Mouse (Mus musculus) C3H10T1/2 (cell line): ENCODE data around the gene Ppp1r35. TPM values are rescaled to one million over a fixed set of nuclear protein-coding genes. Genes with fewer than 3 reads are reported as not detected.

Source experiments
- polyA plus RNA-seq, 2 experiments: library from polyadenylated mRNA; unstranded; fragments of >200 nt; fragmentation: generic; extraction: Trizol; gene quantifications; one replicate each; pipeline ENCODE4 v1.2.1; 2012; ENCODE audit warnings: missing spikeins in 2 of 2

Gene Ppp1r35
- polyA plus RNA-seq: 10 to 100 TPM; 32.9 to 38.5 TPM

DNA sequence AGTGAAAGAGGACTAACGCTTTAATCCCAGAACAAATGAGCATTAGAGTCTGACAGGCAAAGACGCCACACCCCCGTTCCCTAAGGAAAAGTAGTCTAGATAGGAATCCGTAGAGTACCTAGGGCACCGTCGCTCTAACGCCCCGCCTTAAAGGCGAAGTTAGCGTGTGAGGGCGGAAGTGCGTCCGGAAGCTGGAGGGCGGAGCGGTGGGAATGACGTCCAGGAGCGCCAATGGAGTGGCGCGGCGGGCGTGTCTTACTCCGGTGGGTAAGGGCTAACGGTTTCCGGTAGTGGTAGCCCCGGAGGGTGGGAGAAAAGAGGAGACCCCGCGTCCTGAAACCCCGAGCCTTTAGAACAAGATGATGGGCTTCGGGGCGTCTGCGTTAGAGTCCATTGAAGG lies at the start of gene Ppp1r35:
Ppp1r35 (plus strand) TSS at position 215 of the 400 bp plus-strand sequence.

DNA sequence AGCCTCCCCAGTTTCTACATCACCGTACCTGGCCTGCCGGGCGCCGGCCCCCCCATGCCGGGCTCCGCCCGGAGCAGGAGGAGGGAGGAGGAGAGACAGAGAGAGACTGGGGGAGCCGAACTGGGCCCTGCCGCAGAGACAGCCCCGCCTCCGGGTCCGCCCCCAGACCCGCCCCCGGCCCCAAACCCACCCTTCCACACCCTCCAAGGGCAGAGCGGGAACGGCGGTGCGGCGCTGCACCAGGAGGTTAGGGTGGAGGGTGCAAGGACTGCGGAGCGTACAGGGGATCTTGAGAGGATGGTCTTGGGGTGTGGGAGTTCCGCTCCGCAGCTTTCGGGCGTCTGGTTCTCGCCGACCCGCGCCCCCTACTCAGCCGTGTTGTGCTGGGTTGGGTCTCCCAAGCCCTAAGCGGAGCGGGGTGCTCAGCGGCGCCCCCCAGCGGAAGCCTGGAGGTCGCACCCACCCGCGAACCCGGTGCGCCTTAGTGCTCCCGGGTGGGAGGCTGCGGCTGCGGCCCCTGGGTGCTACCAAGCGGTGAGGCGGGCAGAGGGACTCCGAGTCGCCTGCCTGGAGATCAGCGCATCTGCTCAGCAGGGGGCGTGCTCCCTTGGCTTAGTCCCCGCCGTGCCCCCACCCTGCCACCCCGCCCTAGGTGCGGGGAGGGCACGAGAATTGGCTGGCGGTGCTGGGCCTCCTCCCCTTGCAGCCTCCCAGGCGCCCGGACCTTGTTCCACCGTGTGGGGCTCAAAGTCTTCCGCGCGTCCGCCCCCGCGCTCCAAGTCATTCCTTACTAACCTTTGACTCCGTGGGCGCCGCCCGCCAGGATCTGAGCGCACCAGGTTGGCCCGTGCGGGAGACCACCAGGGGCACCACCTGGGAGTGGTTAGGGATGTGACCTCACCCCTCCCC lies 37.4 kb upstream of the Ppp1r35 start, which contains the start of gene Nyap1:
Nyap1 (minus strand) TSS at position 585 of the 909 bp plus-strand sequence.

DNA sequence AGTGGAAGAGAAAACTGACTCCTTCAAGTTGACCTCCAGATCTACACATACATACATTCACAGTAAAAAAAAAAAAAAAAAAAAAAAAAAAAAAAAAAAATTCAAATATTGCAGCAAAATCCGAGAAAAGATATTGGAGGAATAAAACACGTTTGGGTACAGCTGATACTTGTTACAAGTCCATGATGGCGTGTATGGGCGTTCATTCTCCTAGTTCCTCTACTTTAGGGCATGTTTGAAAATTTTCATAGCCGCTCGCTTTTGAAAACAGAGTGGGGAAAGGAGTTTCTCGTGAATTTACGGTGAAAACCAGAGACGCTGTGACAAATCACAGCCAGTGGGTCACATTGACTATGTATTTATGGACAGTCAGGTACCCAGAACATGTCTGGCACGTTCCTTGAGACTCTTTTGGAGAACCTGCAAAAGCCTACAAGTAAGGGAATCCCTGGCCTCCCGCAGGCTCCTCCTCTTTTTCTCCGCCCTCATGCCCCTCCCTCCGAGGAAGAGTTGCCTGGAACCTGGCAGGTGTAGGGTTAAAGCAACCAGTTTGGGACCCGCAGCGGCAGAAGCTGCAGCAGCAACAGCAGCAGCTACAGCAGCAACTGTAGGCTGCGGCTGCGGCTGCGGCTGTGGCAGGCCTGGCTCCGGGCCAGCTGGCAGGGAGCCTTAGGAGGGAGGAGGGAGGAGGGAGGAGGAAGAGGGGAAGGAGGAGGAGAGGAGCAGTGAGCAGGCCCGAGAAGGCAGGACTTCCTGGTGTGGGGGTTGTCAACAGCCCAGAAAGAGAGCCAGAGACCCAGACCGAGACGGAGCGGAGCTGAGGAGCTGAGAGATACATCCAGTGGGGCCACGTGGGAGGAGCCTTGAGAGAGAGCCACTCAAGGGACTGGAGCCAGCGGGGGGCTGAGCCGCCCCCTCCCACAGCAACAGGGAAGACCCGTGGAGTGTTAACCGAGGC lies 33.2 kb upstream of the Ppp1r35 start, which contains the start of gene Tsc22d4:
Tsc22d4 (plus strand) TSS at position 517 of the 958 bp plus-strand sequence.

DNA sequence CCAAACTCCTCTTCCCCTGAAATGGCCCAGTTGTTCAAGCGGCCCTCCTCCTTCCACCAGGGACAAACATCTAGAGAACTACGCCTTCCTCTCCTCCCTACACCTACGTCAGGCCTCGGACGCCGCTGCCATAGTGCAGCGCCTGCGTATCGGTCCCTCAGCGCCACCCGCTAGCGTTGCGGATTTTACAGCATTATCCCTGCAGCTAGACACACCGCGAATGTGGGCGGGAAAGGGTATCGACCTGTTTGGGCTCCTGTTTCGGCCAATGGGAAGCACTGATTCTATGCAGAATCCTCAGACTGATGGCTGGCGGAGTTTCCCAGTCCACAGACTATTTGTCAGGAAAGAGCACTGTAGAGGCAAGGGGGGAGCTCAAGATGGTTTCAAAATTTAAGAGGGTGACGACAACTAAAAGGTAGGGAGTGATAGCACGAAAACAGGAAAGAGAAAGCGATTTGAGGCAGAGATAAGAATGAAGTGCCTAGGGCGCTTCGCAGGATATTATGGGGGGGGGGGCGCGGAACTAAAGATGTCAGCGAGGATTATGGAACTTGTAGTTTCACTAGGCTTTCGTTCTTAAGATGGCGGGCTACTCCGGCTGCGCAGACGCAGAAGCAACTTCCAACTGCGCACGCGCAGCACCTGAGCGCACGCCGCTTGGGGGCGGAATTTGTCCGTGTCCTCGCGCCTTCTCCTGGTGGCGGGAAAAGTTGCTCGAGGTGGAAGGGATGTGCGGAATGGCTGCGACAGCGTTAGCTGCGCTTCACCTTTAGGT lies 8.7 kb downstream of the Ppp1r35 start, which contains the start of the genes Mepce and Zcwpw1:
Mepce (minus strand) TSS at position 505 of the 778 bp plus-strand sequence.
Zcwpw1 (plus strand) TSS at position 648 of the 778 bp plus-strand sequence.

Other genes with a start within 250 kb of the Ppp1r35 start
- gene Epo, start 245.6 kb upstream of the Ppp1r35 start, polyA plus RNA-seq: not detected
- gene Gnb2, start 245.3 kb upstream of the Ppp1r35 start, polyA plus RNA-seq: 100 to 1,000 TPM; 814 to 936 TPM
- gene Actl6b, start 225.3 kb upstream of the Ppp1r35 start, polyA plus RNA-seq: not detected
- gene Tfr2, start 209.0 kb upstream of the Ppp1r35 start, polyA plus RNA-seq: under 1 TPM in 1 of 2 experiments, not detected in 1; 0.06 TPM
- gene Mospd3, start 177.8 kb upstream of the Ppp1r35 start, polyA plus RNA-seq: 100 to 1,000 TPM in 1 of 2 experiments, 10 to 100 TPM in 1; 60.1 to 124 TPM
- gene Pcolce, start 165.1 kb upstream of the Ppp1r35 start, polyA plus RNA-seq: 1,000 to 10,000 TPM; 1,118 to 1,655 TPM
- gene Fbxo24, start 149.8 kb upstream of the Ppp1r35 start, polyA plus RNA-seq: under 1 TPM; 0.23 to 0.85 TPM
- gene Lrch4, start 149.7 kb upstream of the Ppp1r35 start, polyA plus RNA-seq: 10 to 100 TPM; 14.3 to 16.6 TPM
- gene Gm20605, start 149.7 kb upstream of the Ppp1r35 start, polyA plus RNA-seq: 1 to 10 TPM; 1.4 to 6.0 TPM
- 1 to 10 TPM; 1.8 to 9.1 TPM for gene Sap25, start 137.5 kb upstream of the Ppp1r35 start, polyA plus RNA-seq
- gene Irs3, start 133.1 kb upstream of the Ppp1r35 start, polyA plus RNA-seq: under 1 TPM; 0.02 to 0.06 TPM
- 10 to 100 TPM in 1 of 2 experiments, 1 to 10 TPM in 1; 6.6 to 11.1 TPM for gene Agfg2, start 94.1 kb upstream of the Ppp1r35 start, polyA plus RNA-seq
- 1 to 10 TPM; 1.7 to 6.6 TPM for gene Nyap1, start 37.2 kb upstream of the Ppp1r35 start, polyA plus RNA-seq
- 10 to 100 TPM; 42.1 to 98.9 TPM for gene Tsc22d4, start 33.1 kb upstream of the Ppp1r35 start, polyA plus RNA-seq
- gene Mepce, start 8.8 kb downstream of the Ppp1r35 start, polyA plus RNA-seq: 10 to 100 TPM; 34.7 to 57.8 TPM
- gene Zcwpw1, start 8.9 kb downstream of the Ppp1r35 start, polyA plus RNA-seq: 1 to 10 TPM in 1 of 2 experiments, under 1 TPM in 1; 0.36 to 7.1 TPM
- not detected for gene Pilra, start 57.4 kb downstream of the Ppp1r35 start, polyA plus RNA-seq
- under 1 TPM in 1 of 2 experiments, not detected in 1; 0.15 TPM for gene Pilrb1, start 79.3 kb downstream of the Ppp1r35 start, polyA plus RNA-seq
- gene Pilrb2, start 93.0 kb downstream of the Ppp1r35 start, polyA plus RNA-seq: under 1 TPM in 1 of 2 experiments, not detected in 1; 0.04 TPM
- not detected for gene Cyp3a13, start 142.8 kb downstream of the Ppp1r35 start, polyA plus RNA-seq
- gene Gjc3, start 184.2 kb downstream of the Ppp1r35 start, polyA plus RNA-seq: under 1 TPM in 1 of 2 experiments, not detected in 1; 0.01 TPM
- gene Azgp1, start 202.7 kb downstream of the Ppp1r35 start, polyA plus RNA-seq: not detected
- gene Smok3a, start 242.4 kb downstream of the Ppp1r35 start, polyA plus RNA-seq: not detected
- not detected for gene Smok3b, start 242.6 kb downstream of the Ppp1r35 start, polyA plus RNA-seq